Mouse (Mus musculus): ENCODE measurements around the gene Pax2. TPM values are rescaled to one million over a fixed set of nuclear protein-coding genes. Genes with fewer than 3 reads are reported as not detected.

Pax2 gene
- polyA plus RNA-seq, 1 experiment from 2014 or later = 0.09 TPM

DNA sequence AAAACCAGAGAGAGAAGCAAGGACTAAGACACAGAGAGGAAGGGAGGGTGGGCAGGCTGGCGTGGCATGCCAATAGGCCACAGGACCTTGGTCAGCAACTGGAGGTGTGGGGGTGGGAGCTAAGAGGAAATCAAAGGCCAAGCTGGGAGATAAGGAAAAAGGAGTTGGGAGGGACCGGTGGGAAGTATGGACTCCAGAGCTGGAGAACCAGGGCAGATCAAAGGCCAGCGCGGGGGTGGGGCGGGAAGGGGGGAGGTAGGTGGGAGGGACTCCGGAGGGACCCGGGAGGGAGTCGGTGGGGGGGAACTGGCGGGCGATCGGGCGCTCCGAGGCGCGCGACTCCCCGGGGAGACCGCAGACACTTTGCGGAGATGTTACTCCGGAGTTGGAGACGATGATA lies 21.7 kb upstream of the Pax2 start:
- H3K4me3 ChIP-seq (ENCODE audit: low read depth, low read length) = 0 out of 2 replicates have a peak overlapping the region, but pooled peaks have one; percentile 15
- H3K27ac ChIP-seq (ENCODE audit: low read depth, low read length) = no peak overlapping the region
- WGBS = 1% methylated on average over 21 of the region's 21 CpGs
- no peaks in the 10 kb centered on the region for H3K9me3 ChIP-seq (replicated peaks; ENCODE audit: control insufficient read depth, low read length)
- ATAC-seq (no peak), DNase-seq (ENCODE audit: low spot score) (no peak)
- H3K9ac ChIP-seq (ENCODE audit: low read length) = no peak overlapping the region
- H3K4me1 ChIP-seq (ENCODE audit: control insufficient read depth, insufficient read depth, low read length) = peaks cover 5% of the 10 kb centered on the region; the same call in 1 of the 2 replicates
- peaks cover 79% of the 10 kb centered on the region for H3K27me3 ChIP-seq (replicated peaks; ENCODE audit: control insufficient read depth, insufficient read depth, low read length)
- H3K4me2 ChIP-seq (ENCODE audit: low read length) = no peak overlapping the region
- no peaks in the 10 kb centered on the region for H3K36me3 ChIP-seq (ENCODE audit: control insufficient read depth, insufficient read depth, low read length)

DNA sequence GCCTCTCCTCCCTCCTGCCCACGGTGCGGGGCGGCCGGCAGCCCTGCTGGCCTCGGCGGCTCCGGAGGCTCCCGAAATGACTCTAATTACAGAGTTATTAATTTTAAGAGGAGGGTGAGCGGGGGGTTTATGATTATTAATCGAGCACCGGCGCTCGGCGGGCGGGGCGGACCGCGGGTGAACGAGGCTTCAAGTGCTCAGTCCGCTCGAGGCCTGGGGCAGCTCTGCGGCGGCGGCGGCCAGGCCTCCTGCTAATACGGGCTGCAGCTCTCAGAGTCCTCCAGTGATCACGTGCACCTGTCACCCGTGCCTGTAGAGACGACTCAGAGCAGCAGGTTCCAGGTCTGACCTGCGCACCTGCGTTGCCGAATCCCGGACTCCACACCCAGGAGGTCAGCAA lies 21.2 kb upstream of the Pax2 start:
- Histone ChIP-seq H3K36me3 (ENCODE audit: control insufficient read depth, insufficient read depth, low read length) (no peaks in the 10 kb centered on the region), H3K4me3 (ENCODE audit: low read depth, low read length) (peak overlapping the region; percentile 15), H3K4me2 (ENCODE audit: low read length) (peak overlapping the region; percentile 28; the same call in 1 of the 2 replicates), H3K4me1 (ENCODE audit: control insufficient read depth, insufficient read depth, low read length) (peaks cover 5% of the 10 kb centered on the region; the same call in 1 of the 2 replicates), H3K27me3 (replicated peaks; ENCODE audit: control insufficient read depth, insufficient read depth, low read length) (peaks cover 85% of the 10 kb centered on the region), H3K9ac (ENCODE audit: low read length) (no peak overlapping the region), H3K9me3 (replicated peaks; ENCODE audit: control insufficient read depth, low read length) (no peaks in the 10 kb centered on the region), H3K27ac (ENCODE audit: low read depth, low read length) (no peak overlapping the region)
- ATAC-seq (no peak), DNase-seq (ENCODE audit: low spot score) (no peak)
- under 1% methylated on average over 31 of the region's 33 CpGs for WGBS

DNA sequence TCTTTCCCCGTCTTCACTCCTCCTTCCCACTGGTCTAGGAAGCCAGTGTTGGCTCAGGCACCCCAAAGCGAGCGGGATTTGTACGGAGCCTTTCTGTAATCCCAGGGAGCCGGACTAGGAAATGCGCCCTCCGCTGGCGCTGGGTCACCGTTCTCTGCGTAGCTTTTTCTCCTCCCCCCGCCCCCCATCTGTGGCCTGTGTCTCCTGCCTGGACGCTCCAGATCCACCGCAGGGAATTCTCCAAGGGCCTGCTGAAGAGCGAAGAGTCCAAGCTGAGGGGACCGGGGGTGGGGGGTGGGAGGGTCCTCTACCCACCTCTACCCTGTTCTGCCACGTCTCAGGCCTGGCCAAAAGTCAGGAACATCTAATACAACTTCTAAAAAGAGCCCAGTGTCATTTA lies 15.5 kb upstream of the Pax2 start:
- H3K27ac ChIP-seq (ENCODE audit: low read depth, low read length) = no peak overlapping the region
- H3K9ac ChIP-seq (ENCODE audit: low read length) = no peak overlapping the region
- WGBS = under 1% methylated on average over 16 of the region's 16 CpGs
- H3K27me3 ChIP-seq (replicated peaks; ENCODE audit: control insufficient read depth, insufficient read depth, low read length) = peaks cover 93% of the 10 kb centered on the region
- no peaks in the 10 kb centered on the region; the same call in 1 of the 2 replicates for H3K4me1 ChIP-seq (ENCODE audit: control insufficient read depth, insufficient read depth, low read length)
- H3K9me3 ChIP-seq (replicated peaks; ENCODE audit: control insufficient read depth, low read length) = no peaks in the 10 kb centered on the region
- H3K36me3 ChIP-seq (ENCODE audit: control insufficient read depth, insufficient read depth, low read length) = no peaks in the 10 kb centered on the region
- DNase-seq (ENCODE audit: low spot score) (no peak), ATAC-seq (no peak)
- no peak overlapping the region for H3K4me2 ChIP-seq (ENCODE audit: low read length)
- no peak overlapping the region for H3K4me3 ChIP-seq (ENCODE audit: low read depth, low read length)

DNA sequence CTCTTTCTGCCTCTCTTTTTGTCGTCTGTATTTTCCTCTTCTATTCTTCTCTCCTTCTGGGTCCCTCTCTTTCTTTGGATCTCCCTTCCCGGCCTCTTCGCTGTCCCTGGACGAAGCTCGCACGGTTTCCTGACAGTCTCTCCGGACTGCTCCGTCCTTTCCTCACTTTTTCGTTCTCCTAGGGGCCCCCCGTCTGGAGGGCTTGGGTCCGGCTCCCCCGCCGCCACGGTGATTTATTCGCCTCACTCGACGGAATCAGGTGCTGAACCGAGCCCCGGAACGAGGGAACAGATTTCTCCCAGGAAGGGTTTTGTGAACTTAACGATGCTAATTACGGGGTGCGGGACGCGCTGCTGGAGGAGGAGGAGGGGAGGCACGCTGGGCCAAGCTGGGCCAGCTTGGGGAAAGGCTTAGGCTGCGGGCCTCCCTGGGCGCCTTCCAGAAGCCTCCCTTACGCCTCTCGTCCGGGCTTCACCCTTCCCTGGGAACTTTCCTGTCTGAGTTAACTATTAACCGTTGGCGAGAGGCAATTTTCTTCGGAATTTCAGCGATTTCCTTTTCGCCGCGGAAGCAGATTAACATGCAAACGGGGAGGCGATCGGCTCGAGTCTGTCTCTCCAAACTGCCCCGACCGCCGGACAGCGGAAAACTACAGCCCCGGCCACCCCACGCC lies 14.6 kb upstream of the Pax2 start:
- H3K9me3 ChIP-seq (replicated peaks; ENCODE audit: control insufficient read depth, low read length) = no peaks in the 10 kb centered on the region
- peaks cover 97% of the 10 kb centered on the region for H3K27me3 ChIP-seq (replicated peaks; ENCODE audit: control insufficient read depth, insufficient read depth, low read length)
- no peaks in the 10 kb centered on the region; the same call in 1 of the 2 replicates for H3K4me1 ChIP-seq (ENCODE audit: control insufficient read depth, insufficient read depth, low read length)
- DNase-seq (ENCODE audit: low spot score) (no peak), ATAC-seq (no peak)
- under 1% methylated on average over 48 of the region's 48 CpGs for WGBS
- H3K36me3 ChIP-seq (ENCODE audit: control insufficient read depth, insufficient read depth, low read length) = no peaks in the 10 kb centered on the region
- no peak overlapping the region for H3K9ac ChIP-seq (ENCODE audit: low read length)
- 0 out of 2 replicates have a peak overlapping the region, but pooled peaks have one; percentile 3 for H3K4me3 ChIP-seq (ENCODE audit: low read depth, low read length)
- peak overlapping the region; percentile 21 for H3K4me2 ChIP-seq (ENCODE audit: low read length)
- H3K27ac ChIP-seq (ENCODE audit: low read depth, low read length) = no peak overlapping the region

DNA sequence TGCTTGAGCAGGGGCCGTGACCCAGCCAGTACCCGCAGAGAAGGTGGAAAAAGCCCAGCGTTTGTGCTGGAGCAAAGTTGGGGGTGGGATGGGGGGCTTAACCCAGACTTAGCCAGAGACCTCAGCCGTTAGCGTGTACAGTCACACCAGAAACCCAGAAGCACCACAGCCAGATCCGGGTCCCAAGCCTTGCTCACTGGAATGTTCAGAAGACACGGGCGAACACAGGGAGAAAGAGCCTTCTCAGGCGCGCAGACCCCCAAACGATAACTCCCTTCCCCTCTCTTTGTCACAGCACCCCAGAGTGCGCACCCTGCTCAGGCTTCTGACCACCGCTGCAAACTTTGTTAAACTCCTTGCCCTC lies 14.1 kb upstream of the Pax2 start:
- Histone ChIP-seq H3K4me2 (ENCODE audit: low read length) (peak overlapping the region; percentile 21), H3K27me3 (replicated peaks; ENCODE audit: control insufficient read depth, insufficient read depth, low read length) (peaks cover 97% of the 10 kb centered on the region), H3K4me1 (ENCODE audit: control insufficient read depth, insufficient read depth, low read length) (no peaks in the 10 kb centered on the region; the same call in 1 of the 2 replicates), H3K27ac (ENCODE audit: low read depth, low read length) (no peak overlapping the region), H3K9me3 (replicated peaks; ENCODE audit: control insufficient read depth, low read length) (no peaks in the 10 kb centered on the region), H3K36me3 (ENCODE audit: control insufficient read depth, insufficient read depth, low read length) (no peaks in the 10 kb centered on the region), H3K9ac (ENCODE audit: low read length) (no peak overlapping the region), H3K4me3 (ENCODE audit: low read depth, low read length) (0 out of 2 replicates have a peak overlapping the region, but pooled peaks have one; percentile 3)
- WGBS = 0% methylated on average over 11 of the region's 13 CpGs
- ATAC-seq = no peak
- no peak for DNase-seq (ENCODE audit: low spot score)

DNA sequence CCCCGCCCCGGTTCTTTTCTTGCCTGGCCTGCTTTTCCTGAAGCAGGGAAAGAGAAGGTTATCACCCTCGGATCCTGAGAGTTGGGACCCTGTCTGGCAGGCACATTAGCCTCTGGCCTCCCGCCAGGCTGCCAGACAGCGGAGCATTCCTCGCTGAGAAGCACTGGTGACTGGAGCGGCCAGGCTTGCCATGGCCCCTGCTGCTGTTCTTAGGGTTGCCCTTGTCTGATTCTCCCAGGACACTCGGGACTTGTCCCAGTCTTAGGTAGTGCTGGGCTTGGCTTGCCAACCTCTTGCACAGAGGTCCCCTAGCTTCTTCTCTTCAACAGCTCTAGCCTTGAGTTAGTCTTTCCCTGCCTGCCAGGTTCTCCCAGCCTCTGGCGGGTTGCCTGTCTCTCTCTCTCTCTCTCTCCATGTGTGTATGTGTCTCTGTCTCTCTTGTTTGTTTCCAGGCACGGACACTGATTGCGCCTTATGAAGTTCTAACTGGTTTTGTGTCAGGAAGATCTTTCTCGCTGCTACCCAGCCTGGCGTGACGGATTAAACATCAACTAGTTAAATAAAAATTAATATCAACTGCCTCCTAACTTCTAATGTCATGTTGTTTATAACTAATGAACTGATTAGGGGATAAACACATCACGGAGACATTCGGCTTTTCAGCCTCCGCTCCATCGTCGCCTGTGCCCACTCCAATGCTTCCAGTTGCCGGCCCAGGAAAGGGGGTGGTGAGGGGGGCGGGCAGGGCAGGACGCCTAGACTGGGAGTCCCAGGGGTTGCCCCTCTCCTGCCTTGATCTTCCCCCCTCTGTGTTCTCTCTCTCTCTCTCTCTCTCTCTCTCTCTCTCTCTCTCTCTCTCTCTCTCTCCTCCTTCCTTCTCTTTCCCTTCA lies 13.5 kb upstream of the Pax2 start:
- DNase-seq (ENCODE audit: low spot score) = no peak
- Histone ChIP-seq H3K4me3 (ENCODE audit: low read depth, low read length) (no peak overlapping the region), H3K9me3 (replicated peaks; ENCODE audit: control insufficient read depth, low read length) (no peaks in the 10 kb centered on the region), H3K4me1 (ENCODE audit: control insufficient read depth, insufficient read depth, low read length) (no peaks in the 10 kb centered on the region; the same call in 1 of the 2 replicates), H3K36me3 (ENCODE audit: control insufficient read depth, insufficient read depth, low read length) (no peaks in the 10 kb centered on the region), H3K4me2 (ENCODE audit: low read length) (no peak overlapping the region), H3K27ac (ENCODE audit: low read depth, low read length) (no peak overlapping the region), H3K27me3 (replicated peaks; ENCODE audit: control insufficient read depth, insufficient read depth, low read length) (peaks cover 95% of the 10 kb centered on the region), H3K9ac (ENCODE audit: low read length) (no peak overlapping the region)
- ATAC-seq = no peak
- under 1% methylated on average over 22 of the region's 22 CpGs for WGBS

DNA sequence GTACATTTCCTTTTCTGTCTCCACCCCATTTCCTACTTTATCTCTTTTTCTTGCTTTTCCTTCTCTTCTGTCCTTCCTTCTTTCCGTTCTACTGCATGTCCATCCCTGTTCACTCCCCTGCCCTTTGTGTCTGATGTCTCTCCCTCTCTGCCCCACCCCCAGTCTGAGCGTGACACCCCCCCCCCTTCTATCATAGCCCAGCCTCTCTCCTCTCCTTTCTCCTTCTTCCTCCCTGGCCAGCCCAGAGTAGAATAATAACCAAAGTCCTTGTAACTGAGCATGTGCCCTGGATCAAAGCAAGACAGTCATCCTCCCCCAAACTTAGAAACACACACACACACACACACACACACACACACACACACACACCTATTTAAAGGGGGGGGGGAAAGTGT lies 12.8 kb upstream of the Pax2 start:
- Histone ChIP-seq H3K9ac (ENCODE audit: low read length) (no peak overlapping the region), H3K36me3 (ENCODE audit: control insufficient read depth, insufficient read depth, low read length) (no peaks in the 10 kb centered on the region), H3K4me2 (ENCODE audit: low read length) (no peak overlapping the region), H3K27ac (ENCODE audit: low read depth, low read length) (no peak overlapping the region), H3K27me3 (replicated peaks; ENCODE audit: control insufficient read depth, insufficient read depth, low read length) (peaks cover 95% of the 10 kb centered on the region), H3K4me1 (ENCODE audit: control insufficient read depth, insufficient read depth, low read length) (no peaks in the 10 kb centered on the region; the same call in 1 of the 2 replicates), H3K4me3 (ENCODE audit: low read depth, low read length) (no peak overlapping the region), H3K9me3 (replicated peaks; ENCODE audit: control insufficient read depth, low read length) (no peaks in the 10 kb centered on the region)
- WGBS = 0% methylated on average over 2 of the region's 2 CpGs
- ATAC-seq = no peak
- DNase-seq (ENCODE audit: low spot score) = no peak

DNA sequence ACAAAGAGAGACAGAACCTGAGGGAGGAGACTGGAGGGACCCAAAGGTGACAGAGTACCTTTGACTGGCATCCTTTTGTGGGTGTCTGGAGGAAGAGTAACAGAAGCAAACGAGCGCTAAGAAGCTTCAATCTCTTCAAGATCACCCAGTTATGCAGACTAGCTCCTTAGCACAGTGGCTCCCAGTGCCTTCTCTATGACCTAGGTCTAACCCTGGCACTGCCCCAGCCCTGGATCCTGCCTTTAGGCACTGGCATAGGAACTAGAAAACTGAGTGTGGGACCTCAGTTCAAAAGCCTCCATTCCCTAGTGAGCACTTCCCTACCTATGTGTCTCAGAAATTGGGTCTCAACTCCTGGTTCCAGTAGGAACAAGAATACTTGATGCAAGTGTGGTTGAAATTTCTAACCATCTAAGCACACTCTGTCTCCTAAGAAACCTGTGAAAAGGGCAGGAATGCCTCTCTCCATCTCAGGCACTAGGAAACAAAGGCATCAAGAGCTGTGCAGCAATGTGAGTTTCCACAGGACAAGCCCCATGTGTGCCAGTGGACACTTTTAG lies 11.8 kb upstream of the Pax2 start:
- Histone ChIP-seq H3K4me3 (ENCODE audit: low read depth, low read length) (no peak overlapping the region), H3K27ac (ENCODE audit: low read depth, low read length) (no peak overlapping the region), H3K27me3 (replicated peaks; ENCODE audit: control insufficient read depth, insufficient read depth, low read length) (peaks cover 98% of the 10 kb centered on the region), H3K9ac (ENCODE audit: low read length) (no peak overlapping the region), H3K4me1 (ENCODE audit: control insufficient read depth, insufficient read depth, low read length) (no peaks in the 10 kb centered on the region; the same call in 1 of the 2 replicates), H3K9me3 (replicated peaks; ENCODE audit: control insufficient read depth, low read length) (no peaks in the 10 kb centered on the region), H3K4me2 (ENCODE audit: low read length) (no peak overlapping the region), H3K36me3 (ENCODE audit: control insufficient read depth, insufficient read depth, low read length) (no peaks in the 10 kb centered on the region)
- WGBS = 0% methylated on average over 2 of the region's 2 CpGs
- ATAC-seq (no peak), DNase-seq (ENCODE audit: low spot score) (no peak)

Measured in forebrain, embryonic 14.5 days (tissue).